Mouse (Mus musculus) central nervous system, embryonic 11.5 days (tissue): ENCODE results near the gene Gm5916. TPM values are rescaled to one million over a fixed set of nuclear protein-coding genes. Genes with fewer than 3 reads are reported as not detected.

Source experiments
- polyA plus RNA-seq: library from polyadenylated mRNA; depleted of rRNA; stranded (reverse); fragments of >200 nt; gene quantifications from 2 replicates; pipeline ENCODE4 v1.2.3, GENCODE M21; 2012; rRNA removed

Gm5916 gene
- not detected in 2 replicates for polyA plus RNA-seq

GRCm38 (mm10) chr9:36128679-36129078, at the start of gene Gm5916:
Gene Gm5916, minus strand, starts transcription at chr9:36128779.

Other genes with a start within 250 kb of the Gm5916 start
- gene 9230113P08Rik, start 220.4 kb downstream of the Gm5916 start, polyA plus RNA-seq = not detected in 2 replicates